Mouse (Mus musculus): ENCODE measurements around the gene Herc3. TPM values are rescaled to one million over a fixed set of nuclear protein-coding genes. Genes with fewer than 3 reads are reported as not detected.

The Herc3 gene
- polyA plus RNA-seq (2017; shearing (Covaris generic)), result 35.4 TPM

GRCm38 (mm10) chr6:58831232-58832009, at the start of gene Herc3:
Herc3 (plus strand) TSS chr6:58831465.

GRCm38 (mm10) chr6:58906852-58907261, 75.6 kb downstream of the Herc3 start, which contains the start of gene Nap1l5:
Nap1l5 (minus strand) TSS chr6:58907076.

Other genes with a start within 250 kb of the Herc3 start
- gene Abcg2, start 246.9 kb upstream of the Herc3 start, polyA plus RNA-seq (2017; shearing (Covaris generic)), result 23.4 TPM
- not detected for gene Nap1l5, start 75.6 kb downstream of the Herc3 start, polyA plus RNA-seq (2017; shearing (Covaris generic))
- not detected for gene Fam13a, start 193.1 kb downstream of the Herc3 start, polyA plus RNA-seq (2017; shearing (Covaris generic))